Mouse (Mus musculus) heart, adult 2 months (tissue): ENCODE measurements around the gene Gpr146. TPM values are rescaled to one million over a fixed set of nuclear protein-coding genes. Genes with fewer than 3 reads are reported as not detected.

Source experiments
- DNase-seq, 2 experiments: peaks; one replicate each; pipeline ENCODE4 v3.0.0; 2021
- H3K27ac ChIP-seq: fragments of 200-600 bp; 2 replicates; pipeline ENCODE4 v1.8.1; 2022
- H3K27me3 ChIP-seq: fragments of 200-500 bp; 2 replicates; pipeline ENCODE4 v1.6.1; 2012; ENCODE audit warnings: mild to moderate bottlenecking, low read length, inconsistent platforms, mixed read lengths; ENCODE audit not compliant: control insufficient read depth, insufficient read depth
- H3K36me3 ChIP-seq: fragments of 200-500 bp; 2 replicates; pipeline ENCODE4 v1.6.1; 2012; ENCODE audit warnings: low read length, inconsistent platforms; ENCODE audit not compliant: control insufficient read depth, insufficient read depth
- H3K4me1 ChIP-seq: fragments of 200-500 bp; 2 replicates; pipeline ENCODE4 v1.6.1; 2011; ENCODE audit warnings: low read length; ENCODE audit not compliant: control insufficient read depth, insufficient read depth
- H3K4me3 ChIP-seq: fragments of 200-600 bp; 2 replicates; pipeline ENCODE4 v1.8.1; 2022
- H3K79me2 ChIP-seq: fragments of 200-500 bp; replicated peaks from 2 replicates; pipeline ENCODE4 v1.6.1; 2012; ENCODE audit warnings: mild to moderate bottlenecking, inconsistent platforms, low read length, moderate library complexity, mixed read lengths; ENCODE audit not compliant: control insufficient read depth, insufficient read depth
- H3K9ac ChIP-seq: fragments of 200-500 bp; 2 replicates; pipeline ENCODE4 v1.6.1; 2012; ENCODE audit warnings: low read depth, mild to moderate bottlenecking, control low read depth, inconsistent platforms, low read length, mixed read lengths
- CTCF ChIP-seq: fragments of 200-600 bp; IDR thresholded peaks from 2 replicates; pipeline ENCODE4 v1.8.1; 2022; ENCODE audit warnings: antibody characterized with exemption, mild to moderate bottlenecking, moderate library complexity
- EP300 ChIP-seq: fragments of 200-500 bp; IDR thresholded peaks from 2 replicates; pipeline ENCODE4 v1.6.1; 2011; ENCODE audit warnings: low read depth, low read length, control low read depth; ENCODE audit not compliant: insufficient read depth
- POLR2A ChIP-seq: fragments of 200-500 bp; IDR thresholded peaks from 2 replicates; pipeline ENCODE4 v1.6.1; 2011; ENCODE audit warnings: mild to moderate bottlenecking, low read depth, low read length, control low read depth; ENCODE audit not compliant: insufficient read depth
- WGBS: fragments of 180-500 bp; shearing (Covaris S2); methylation state at CpG from one replicate; pipeline ENCODE4 v1.1.7; 2018; 5-methylcytosine and 5-hydroxymethylcytosine counted together
- intact Hi-C: fragments of 180-260 bp; cut with DNase I; formaldehyde crosslinking; loops from one replicate; pipeline ENCODE4 v1.15.1; 2025
- polyA plus RNA-seq: library from polyadenylated mRNA; depleted of rRNA; stranded (reverse); fragments of >200 nt; gene quantifications from 2 replicates; pipeline ENCODE4 v1.2.3, GENCODE M21; 2012
- total RNA-seq, 2 experiments: library from RNA; stranded (reverse); gene quantifications; 2 replicates each; pipeline ENCODE4 v1.2.3; 2021

Gene Gpr146
- total and polyA plus RNA-seq, 3 experiments = 42.9 to 62.4 (median 56.6) TPM

GRCm38 (mm10) chr5:139404801-139405401 is 27.4 kb downstream of the Gpr146 start, which contains the start of gene C130050O18Rik:
TSS of gene C130050O18Rik (plus strand) at chr5:139405280.
- WGBS = 68% methylated on average over 6 of the region's 6 CpGs

GRCm38 (mm10) chr5:139405478-139405877 is 28.0 kb downstream of the Gpr146 start:
- H3K9ac ChIP-seq = peak overlapping the region; percentile 67
- H3K4me1 ChIP-seq = peaks cover 30% of the 10 kb centered on the region
- H3K36me3 ChIP-seq = peaks cover 3% of the 10 kb centered on the region; the same call in 1 of the 2 replicates
- H3K27me3 ChIP-seq = no peaks in the 10 kb centered on the region
- no peak for DNase-seq
- H3K4me3 ChIP-seq = peak overlapping the region; percentile 41
- intact Hi-C loops = loop anchor here (5.0 kb wide), 1 partner anchor 57 kb away; the partner anchor contains the start of gene 3110082I17Rik
- TF ChIP-seq POLR2A (no peak), CTCF (no peak), EP300 (no peak)
- WGBS = 70% methylated on average over 7 of the region's 7 CpGs
- H3K79me2 ChIP-seq = 0 out of 2 replicates have a peak, but pooled peaks cover 2% of the 10 kb centered on the region
- peak overlapping the region; percentile 88 for H3K27ac ChIP-seq

More at GRCm38 (mm10) chr5:139404801-139405401, 27.4 kb downstream of the Gpr146 start, which contains the start of gene C130050O18Rik:
- 0 out of 2 replicates have a peak, but pooled peaks cover 2% of the 10 kb centered on the region for H3K79me2 ChIP-seq
- TF ChIP-seq EP300 (no peak), CTCF (no peak), POLR2A (no peak)
- peak within 1 kb of the TSS; percentile 41 for H3K4me3 ChIP-seq
- H3K36me3 ChIP-seq = peaks cover 3% of the 10 kb centered on the region; the same call in 1 of the 2 replicates
- H3K4me1 ChIP-seq = peaks cover 26% of the 10 kb centered on the region
- H3K9ac ChIP-seq = peak within 1 kb of the TSS; percentile 67
- intact Hi-C loops = loop anchor here (5.0 kb wide), 1 partner anchor 57 kb away; the partner anchor contains the start of gene 3110082I17Rik
- DNase-seq = peak in 1 of 2 experiments; percentile 52
- peak within 1 kb of the TSS; percentile 88 for H3K27ac ChIP-seq
- no peaks in the 10 kb centered on the region for H3K27me3 ChIP-seq

GRCm38 (mm10) chr5:139405953-139406352 is 28.5 kb downstream of the Gpr146 start:
- Histone ChIP-seq H3K27ac (peak overlapping the region; percentile 88), H3K4me1 (peaks cover 31% of the 10 kb centered on the region), H3K9ac (peak overlapping the region; percentile 67), H3K36me3 (peaks cover 3% of the 10 kb centered on the region; the same call in 1 of the 2 replicates), H3K4me3 (peak overlapping the region; percentile 41), H3K27me3 (no peaks in the 10 kb centered on the region), H3K79me2 (0 out of 2 replicates have a peak, but pooled peaks cover 2% of the 10 kb centered on the region)
- TF ChIP-seq POLR2A (peak; percentile 72), EP300 (0 out of 2 replicates have a peak, but pooled peaks have one; percentile 45), CTCF (no peak)
- WGBS = 27% methylated on average over 3 of the region's 3 CpGs
- intact Hi-C loops = loop anchor here (5.0 kb wide), 1 partner anchor 56 kb away; the partner anchor contains the start of gene 3110082I17Rik
- DNase-seq = peak; percentile 69 to 71

GRCm38 (mm10) chr5:139407121-139407885 is 29.8 kb downstream of the Gpr146 start:
- 67% methylated on average over 14 of the region's 14 CpGs for WGBS
- H3K27ac ChIP-seq = peak overlapping the region; percentile 36; the same call in 1 of the 2 replicates
- peak; percentile 61 to 74 for DNase-seq
- peaks cover 31% of the 10 kb centered on the region for H3K4me1 ChIP-seq
- peaks cover 3% of the 10 kb centered on the region; the same call in 1 of the 2 replicates for H3K36me3 ChIP-seq
- TF ChIP-seq EP300 (no peak), CTCF (no peak), POLR2A (no peak)
- intact Hi-C loops = loop anchor here (5.0 kb wide), 1 partner anchor 55 kb away; the partner anchor contains the start of gene 3110082I17Rik
- no peaks in the 10 kb centered on the region for H3K27me3 ChIP-seq
- H3K79me2 ChIP-seq = 0 out of 2 replicates have a peak, but pooled peaks cover 2% of the 10 kb centered on the region
- no peak overlapping the region for H3K9ac ChIP-seq
- no peak overlapping the region for H3K4me3 ChIP-seq

GRCm38 (mm10) chr5:139408511-139408910 is 31.0 kb downstream of the Gpr146 start:
- TF ChIP-seq EP300 (0 out of 2 replicates have a peak, but pooled peaks have one; percentile 34), POLR2A (peak; percentile 55; the same call in 1 of the 2 replicates), CTCF (peak; percentile 47)
- no peak overlapping the region; the same call in 1 of the 2 replicates for H3K9ac ChIP-seq
- peaks cover 3% of the 10 kb centered on the region; the same call in 1 of the 2 replicates for H3K36me3 ChIP-seq
- H3K4me1 ChIP-seq = peaks cover 31% of the 10 kb centered on the region
- 43% methylated on average over 7 of the region's 7 CpGs for WGBS
- peak; percentile 60 to 68 for DNase-seq
- intact Hi-C loops = loop anchor here (2.0 to 5.0 kb wide), 2 partner anchors 22 to 54 kb away; partner anchors contain the start of gene 3110082I17Rik
- no peaks in the 10 kb centered on the region for H3K27me3 ChIP-seq
- H3K4me3 ChIP-seq = no peak overlapping the region
- peak overlapping the region; percentile 80 for H3K27ac ChIP-seq
- H3K79me2 ChIP-seq = 0 out of 2 replicates have a peak, but pooled peaks cover 2% of the 10 kb centered on the region
